Mouse (Mus musculus): ENCODE results near the gene Osbpl9.

Osbpl9 gene

GRCm38 (mm10) chr4:109201582-109202424 lies at the start of gene Osbpl9:
Gene Osbpl9 (minus strand): TSS chr4:109202272.
- in situ Hi-C loops (cut with MboI, MseI), result no loop called here

GRCm38 (mm10) chr4:109251605-109252004 lies 49.5 kb upstream of the Osbpl9 start:
- in situ Hi-C loops (cut with MboI, MseI), result no loop called here

- in situ Hi-C loops (cut with MboI, MseI), result no loop called here
Observed at GRCm38 (mm10) chr4:109245016-109245620, 43.0 kb upstream of the Osbpl9 start.

- in situ Hi-C loops (cut with MboI, MseI), result no loop called here
Observed at GRCm38 (mm10) chr4:109244506-109244905, 42.4 kb upstream of the Osbpl9 start.

- in situ Hi-C loops (cut with MboI, MseI), result no loop called here
Observed at GRCm38 (mm10) chr4:109241934-109242333, 39.9 kb upstream of the Osbpl9 start.

- in situ Hi-C loops (cut with MboI, MseI), result no loop called here
Observed at GRCm38 (mm10) chr4:109241221-109241620, 39.1 kb upstream of the Osbpl9 start.

GRCm38 (mm10) chr4:109238428-109239268 lies 36.6 kb upstream of the Osbpl9 start:
- in situ Hi-C loops (cut with MboI, MseI), result no loop called here

GRCm38 (mm10) chr4:109236186-109236879 lies 34.3 kb upstream of the Osbpl9 start:
- in situ Hi-C loops (cut with MboI, MseI), result no loop called here

GRCm38 (mm10) chr4:109234806-109235350 lies 32.8 kb upstream of the Osbpl9 start:
- in situ Hi-C loops (cut with MboI, MseI), result no loop called here

- in situ Hi-C loops (cut with MboI, MseI), result no loop called here
Observed at GRCm38 (mm10) chr4:109234185-109234584, 32.1 kb upstream of the Osbpl9 start, which contains the start of gene Calr4. Gene Calr4 (plus strand): TSS chr4:109234485.

GRCm38 (mm10) chr4:109229766-109230279 lies 27.8 kb upstream of the Osbpl9 start:
- in situ Hi-C loops (cut with MboI, MseI), result no loop called here

GRCm38 (mm10) chr4:109226071-109226470 lies 24.0 kb upstream of the Osbpl9 start:
- in situ Hi-C loops (cut with MboI, MseI), result no loop called here

- in situ Hi-C loops (cut with MboI, MseI), result no loop called here
Observed at GRCm38 (mm10) chr4:109225606-109226005, 23.5 kb upstream of the Osbpl9 start.

- in situ Hi-C loops (cut with MboI, MseI), result no loop called here
Observed at GRCm38 (mm10) chr4:109224762-109225552, 22.9 kb upstream of the Osbpl9 start.

GRCm38 (mm10) chr4:109222001-109222400 lies 19.9 kb upstream of the Osbpl9 start:
- in situ Hi-C loops (cut with MboI, MseI), result no loop called here

- in situ Hi-C loops (cut with MboI, MseI), result no loop called here
Observed at GRCm38 (mm10) chr4:109220441-109220940, 18.4 kb upstream of the Osbpl9 start.

- in situ Hi-C loops (cut with MboI, MseI), result no loop called here
Observed at GRCm38 (mm10) chr4:109218008-109218407, 15.9 kb upstream of the Osbpl9 start.

GRCm38 (mm10) chr4:109213986-109214385 lies 11.9 kb upstream of the Osbpl9 start:
- in situ Hi-C loops (cut with MboI, MseI), result no loop called here

- in situ Hi-C loops (cut with MboI, MseI), result no loop called here
Observed at GRCm38 (mm10) chr4:109210881-109211280, 8.8 kb upstream of the Osbpl9 start.

- in situ Hi-C loops (cut with MboI, MseI), result no loop called here
Observed at GRCm38 (mm10) chr4:109210253-109210652, 8.2 kb upstream of the Osbpl9 start.

All from T-helper 17 cell (primary cell).